ENCODE assay signal across 22 mouse cellular contexts in genomic region chr1:187983177-187983576, GRCm38 (mm10).
"Had no signal": no experiment of that assay in that cellular context is flagged by ENCODE, and none has a peak within 500 bp of the region (broad histone marks: within the 10 kb centered on the region; RNA-seq: fewer than 3 reads in every experiment).

No protein-coding gene starts in this region.

- H3K4me3 ChIP-seq: kidney, embryonic 15.5 days; limb, embryonic 12.5 days; limb, embryonic 15.5 days; liver, embryonic 12.5 days; liver, embryonic 15.5 days; lung, embryonic 15.5 days; megakaryocyte, embryonic 14.5 days; midbrain, embryonic 12.5 days; myocyte; neural tube, embryonic 13.5 days; stomach, embryonic 15.5 days had no signal

- H3K27ac ChIP-seq: kidney, embryonic 15.5 days; limb, embryonic 12.5 days; limb, embryonic 15.5 days; liver, embryonic 12.5 days; liver, embryonic 15.5 days; lung, embryonic 15.5 days; midbrain, embryonic 12.5 days; neural tube, embryonic 13.5 days; stomach, embryonic 15.5 days had no signal

- H3K9ac ChIP-seq: kidney, embryonic 15.5 days; limb, embryonic 12.5 days; limb, embryonic 15.5 days; liver, embryonic 12.5 days; liver, embryonic 15.5 days; lung, embryonic 15.5 days; midbrain, embryonic 12.5 days; neural tube, embryonic 13.5 days; stomach, embryonic 15.5 days had no signal

- H3K27me3 ChIP-seq: kidney, embryonic 15.5 days; limb, embryonic 15.5 days; liver, embryonic 12.5 days; liver, embryonic 15.5 days; lung, embryonic 15.5 days; megakaryocyte, embryonic 14.5 days; stomach, embryonic 15.5 days had no signal

- H3K9me3 ChIP-seq: kidney, embryonic 15.5 days; limb, embryonic 12.5 days; limb, embryonic 15.5 days; liver, embryonic 12.5 days; liver, embryonic 15.5 days; lung, embryonic 15.5 days; midbrain, embryonic 12.5 days; neural tube, embryonic 13.5 days; stomach, embryonic 15.5 days had no signal

- H3K36me3 ChIP-seq: kidney, embryonic 15.5 days; limb, embryonic 12.5 days; limb, embryonic 15.5 days; liver, embryonic 12.5 days; liver, embryonic 15.5 days; lung, embryonic 15.5 days; midbrain, embryonic 12.5 days; neural tube, embryonic 13.5 days; stomach, embryonic 15.5 days had no signal

- H3K4me2 ChIP-seq: kidney, embryonic 15.5 days; limb, embryonic 12.5 days; limb, embryonic 15.5 days; liver, embryonic 12.5 days; liver, embryonic 15.5 days; lung, embryonic 15.5 days; midbrain, embryonic 12.5 days; neural tube, embryonic 13.5 days; stomach, embryonic 15.5 days had no signal

- DNase-seq: kidney, adult 8-10 months; kidney, postnatal 10 days; kidney, postnatal 36 days; left cerebral cortex, postnatal 4 days; lung, adult 18-20 months; lung, postnatal 10 days; lung, postnatal 36 days; retina, postnatal 1 day; right cerebral cortex, postnatal 25 days; spleen, adult 18-20 months; thymus, postnatal 25 days had no signal

- H3K4me1 ChIP-seq: kidney, embryonic 15.5 days; limb, embryonic 12.5 days; limb, embryonic 15.5 days; liver, embryonic 12.5 days; liver, embryonic 15.5 days; lung, embryonic 15.5 days; megakaryocyte, embryonic 14.5 days; stomach, embryonic 15.5 days had no signal

- ATAC-seq: liver, embryonic 12.5 days had no signal
